Mouse (Mus musculus) CH12.LX (cell line): ENCODE results near the gene Ankub1.

Source experiments
- BHLHE40 ChIP-seq: IDR thresholded peaks from 2 replicates; pipeline ENCODE4 v1.6.1; 2011; ENCODE audit warnings: mild to moderate bottlenecking, low read depth, low read length, improper control_type of control experiment
- CHD2 ChIP-seq: IDR thresholded peaks from 2 replicates; pipeline ENCODE4 v1.6.1; 2011; ENCODE audit warnings: low read length, improper control_type of control experiment
- CTCF ChIP-seq, 2 experiments: IDR thresholded peaks in 1 of 2; conservative IDR thresholded peaks in 1 of 2; 2 replicates each; pipeline ENCODE4 v1.5.1; 2011 to 2012; ENCODE audit warnings: low read depth in 2 of 2, low read length in 2 of 2, improper control_type of control experiment in 1 of 2, inconsistent platforms in 1 of 2, mild to moderate bottlenecking in 1 of 2, moderate library complexity in 1 of 2
- ETS1 ChIP-seq: conservative IDR thresholded peaks from 2 replicates; pipeline ENCODE4 v1.6.1; 2012; ENCODE audit warnings: low read depth, mild to moderate bottlenecking, inconsistent platforms, low read length, improper control_type of control experiment, moderate library complexity
- JUND ChIP-seq: conservative IDR thresholded peaks from 2 replicates; pipeline ENCODE4 v1.6.1; 2011; ENCODE audit warnings: low read depth, low read length, improper control_type of control experiment
- MYC ChIP-seq: IDR thresholded peaks from 2 replicates; pipeline ENCODE4 v1.6.1; 2011; ENCODE audit warnings: low read depth, mild to moderate bottlenecking, improper control_type of control experiment, low read length
- PAX5 ChIP-seq: IDR thresholded peaks from 2 replicates; pipeline ENCODE4 v1.6.1; 2012; ENCODE audit warnings: low read length, inconsistent platforms, mixed read lengths
- POLR2A ChIP-seq: IDR thresholded peaks from 2 replicates; pipeline ENCODE4 v1.6.1; 2011; ENCODE audit warnings: low read depth, mild to moderate bottlenecking, improper control_type of control experiment, low read length
- RCOR1 ChIP-seq: conservative IDR thresholded peaks from 2 replicates; pipeline ENCODE4 v1.6.1; 2012; ENCODE audit warnings: low read depth, mild to moderate bottlenecking, inconsistent platforms, low read length, improper control_type of control experiment
- SMC3 ChIP-seq: IDR thresholded peaks from 2 replicates; pipeline ENCODE4 v1.6.1; 2011; ENCODE audit warnings: low read depth, low read length, improper control_type of control experiment
- USF1 ChIP-seq: IDR thresholded peaks from 2 replicates; pipeline ENCODE4 v1.6.1; 2014; ENCODE audit warnings: low read depth, mild to moderate bottlenecking, inconsistent platforms, low read length, improper control_type of control experiment
- USF2 ChIP-seq: conservative IDR thresholded peaks from 2 replicates; pipeline ENCODE4 v1.6.1; 2011; ENCODE audit warnings: low read depth, low read length, improper control_type of control experiment

- no peak for TF ChIP-seq POLR2A
- TF ChIP-seq MYC: no peak
- no peak for TF ChIP-seq USF1
- no peak for TF ChIP-seq PAX5
- no peak for TF ChIP-seq SMC3
- no peak for TF ChIP-seq CTCF (conservative IDR thresholded peaks at IDR 0.05 in 1 of 2, IDR thresholded peaks at IDR 0.05 in 1 of 2; ENCODE audit: low read depth in 2 of 2, low read length in 2 of 2)
- TF ChIP-seq RCOR1: no peak
- TF ChIP-seq USF2: no peak
- TF ChIP-seq JUND: no peak
- TF ChIP-seq CHD2: no peak
- no peak for TF ChIP-seq ETS1
- TF ChIP-seq BHLHE40: no peak
Measured at GRCm38 (mm10) chr3:57652485-57652884, 40.1 kb downstream of the Ankub1 start.
